Mouse (Mus musculus) olfactory bulb, adult 2 months (tissue): ENCODE measurements at regions not wholly inside any gene's neighbourhood (a gene's known extent, or its start where the extent isn't known, plus 50 kb on each side); places are given as distances from the start of the nearest gene placed in this dataset.

Experiments used
- H3K27ac ChIP-seq: fragments of 200-500 bp; 2 replicates; pipeline ENCODE4 v1.5.1; 2012; ENCODE audit warnings: low read depth, low read length; ENCODE audit not compliant: insufficient read depth
- H3K4me1 ChIP-seq: fragments of 200-500 bp; 2 replicates; pipeline ENCODE4 v1.6.1; 2012; ENCODE audit warnings: low read length; ENCODE audit not compliant: control insufficient read depth, insufficient read depth
- H3K4me3 ChIP-seq: fragments of 200-500 bp; 2 replicates; pipeline ENCODE4 v1.5.1; 2012; ENCODE audit warnings: mild to moderate bottlenecking, low read depth, low read length, moderate library complexity; ENCODE audit not compliant: insufficient read depth
- CTCF ChIP-seq: fragments of 200-500 bp; IDR thresholded peaks from 2 replicates; pipeline ENCODE4 v1.5.1; 2012; ENCODE audit warnings: low read depth, mild to moderate bottlenecking, low read length, moderate library complexity; ENCODE audit not compliant: insufficient read depth
- POLR2A ChIP-seq: fragments of 200-500 bp; IDR thresholded peaks from 2 replicates; pipeline ENCODE4 v1.6.1; 2012; ENCODE audit warnings: mild to moderate bottlenecking, low read depth, low read length, moderate library complexity; ENCODE audit not compliant: insufficient read depth
- WGBS: fragments of 180-500 bp; shearing (Covaris S2); methylation state at CpG from one replicate; pipeline ENCODE4 v1.1.7; 2018; 5-methylcytosine and 5-hydroxymethylcytosine counted together

- H3K27ac ChIP-seq, result no peak overlapping the region
- TF ChIP-seq CTCF (no peak), POLR2A (no peak)
- H3K4me3 ChIP-seq, result no peak overlapping the region
- H3K4me1 ChIP-seq, result no peaks in the 10 kb centered on the region
- 70% methylated on average over 2 of the region's 2 CpGs for WGBS
These were observed 401.5 kb downstream of the Insc start for GRCm38 (mm10) chr7:115144947-115145346.

- no peaks in the 10 kb centered on the region for H3K4me1 ChIP-seq
- H3K4me3 ChIP-seq, result no peak overlapping the region
- H3K27ac ChIP-seq, result no peak overlapping the region
- 61% methylated on average over 5 of the region's 5 CpGs for WGBS
- TF ChIP-seq POLR2A (no peak), CTCF (no peak)
These were observed 404.0 kb downstream of the Insc start for GRCm38 (mm10) chr7:115147352-115147977.

GRCm38 (mm10) chr7:115153291-115153690 lies 409.8 kb downstream of the Insc start:
- Histone ChIP-seq H3K27ac (no peak overlapping the region), H3K4me1 (no peaks in the 10 kb centered on the region), H3K4me3 (no peak overlapping the region)
- TF ChIP-seq CTCF, result no peak
- no peak for TF ChIP-seq POLR2A

- Histone ChIP-seq H3K4me1 (no peaks in the 10 kb centered on the region), H3K27ac (no peak overlapping the region), H3K4me3 (no peak overlapping the region)
- no peak for TF ChIP-seq CTCF
- TF ChIP-seq POLR2A, result no peak
- WGBS, result 68% methylated on average over 4 of the region's 4 CpGs
These were observed 410.4 kb downstream of the Insc start for GRCm38 (mm10) chr7:115153764-115154509.

- Histone ChIP-seq H3K4me3 (no peak overlapping the region), H3K27ac (no peak overlapping the region), H3K4me1 (no peaks in the 10 kb centered on the region)
- no peak for TF ChIP-seq POLR2A
- TF ChIP-seq CTCF, result no peak
- WGBS, result 35% methylated on average over 6 of the region's 6 CpGs
These were observed 426.5 kb downstream of the Insc start for GRCm38 (mm10) chr7:115170023-115170422.

- H3K4me3 ChIP-seq, result no peak overlapping the region
- WGBS, result 30% methylated on average over 9 of the region's 9 CpGs
- TF ChIP-seq CTCF (no peak), POLR2A (no peak)
- no peaks in the 10 kb centered on the region for H3K4me1 ChIP-seq
- no peak overlapping the region for H3K27ac ChIP-seq
These were observed 426.9 kb downstream of the Insc start for GRCm38 (mm10) chr7:115170439-115170838.

GRCm38 (mm10) chr7:115192482-115192881 lies 449.0 kb downstream of the Insc start:
- 74% methylated on average over 5 of the region's 5 CpGs for WGBS
- no peak overlapping the region for H3K4me3 ChIP-seq
- no peaks in the 10 kb centered on the region for H3K4me1 ChIP-seq
- H3K27ac ChIP-seq, result no peak overlapping the region
- TF ChIP-seq POLR2A (no peak), CTCF (no peak)

GRCm38 (mm10) chr7:115192992-115193761 lies 449.7 kb downstream of the Insc start:
- WGBS, result 33% methylated on average over 9 of the region's 9 CpGs
- no peak for TF ChIP-seq POLR2A
- no peak overlapping the region for H3K27ac ChIP-seq
- H3K4me3 ChIP-seq, result no peak overlapping the region
- no peaks in the 10 kb centered on the region for H3K4me1 ChIP-seq

GRCm38 (mm10) chr7:115204916-115205315 lies 461.4 kb downstream of the Insc start:
- no peak overlapping the region for H3K27ac ChIP-seq
- 59% methylated on average over 3 of the region's 3 CpGs for WGBS
- H3K4me1 ChIP-seq, result no peaks in the 10 kb centered on the region
- no peak overlapping the region for H3K4me3 ChIP-seq
- TF ChIP-seq CTCF (no peak), POLR2A (no peak)
